Mouse (Mus musculus) hindbrain, embryonic 11.5 days (tissue): ENCODE data around the gene Gbx1. TPM values are rescaled to one million over a fixed set of nuclear protein-coding genes. Genes with fewer than 3 reads are reported as not detected.

ENCODE experiments used
- ATAC-seq: fragments of 200-750 bp; cut with Nextera tagmentation; 2 replicates; pipeline ENCODE4 v1.8.0; 2017; ENCODE audit warnings: mild to moderate bottlenecking, moderate TSS enrichment, moderate library complexity; ENCODE audit not compliant: low FRiP score
- DNase-seq: peaks from one replicate; pipeline ENCODE4 v3.0.0-alpha.2; 2015; ENCODE audit warnings: low spot score
- H3K27ac ChIP-seq: fragments of 300-500 bp; sonication (generic); 2 replicates; pipeline ENCODE4 v1.5.1; 2014; ENCODE audit warnings: mild to moderate bottlenecking, low read depth, low read length
- H3K27me3 ChIP-seq: fragments of 300-500 bp; sonication (generic); 2 replicates; pipeline ENCODE4 v1.6.1; 2014; ENCODE audit warnings: mild to moderate bottlenecking, low read length, moderate library complexity, mixed read lengths; ENCODE audit not compliant: control insufficient read depth, insufficient read depth
- H3K36me3 ChIP-seq: fragments of 300-500 bp; sonication (generic); 2 replicates; pipeline ENCODE4 v1.6.1; 2014; ENCODE audit warnings: mild to moderate bottlenecking, low read length, moderate library complexity, mixed read lengths; ENCODE audit not compliant: control insufficient read depth, insufficient read depth
- H3K4me1 ChIP-seq: fragments of 300-500 bp; sonication (generic); replicated peaks from 2 replicates; pipeline ENCODE4 v1.6.1; 2014; ENCODE audit warnings: low read length, mixed read lengths; ENCODE audit not compliant: control insufficient read depth, insufficient read depth
- H3K4me2 ChIP-seq: fragments of 300-500 bp; sonication (generic); replicated peaks from 2 replicates; pipeline ENCODE4 v1.6.1; 2014; ENCODE audit warnings: mild to moderate bottlenecking, low read depth, low read length
- H3K4me3 ChIP-seq: fragments of 300-500 bp; sonication (generic); 2 replicates; pipeline ENCODE4 v1.5.1; 2014; ENCODE audit warnings: low read depth, low read length
- H3K9ac ChIP-seq: fragments of 300-500 bp; sonication (generic); 2 replicates; pipeline ENCODE4 v1.6.1; 2014; ENCODE audit warnings: low read depth, low read length
- H3K9me3 ChIP-seq: fragments of 300-500 bp; sonication (generic); 2 replicates; pipeline ENCODE4 v1.6.1; 2016; ENCODE audit warnings: low read length; ENCODE audit not compliant: control insufficient read depth
- WGBS: fragments of 180-500 bp; shearing (Covaris S2); extraction: QIAGEN DNeasy Blood & Tissue Kit; methylation state at CpG from one replicate; pipeline ENCODE4 v1.1.7; 2014; 5-methylcytosine and 5-hydroxymethylcytosine counted together
- polyA plus RNA-seq: library from polyadenylated mRNA; unstranded; fragments of >200 nt; fragmentation: Nextera tagmentation; extraction: Ambion mirVana; gene quantifications from 2 replicates; pipeline ENCODE4 v1.2.1, GENCODE M21; 2014

Gbx1 gene
- polyA plus RNA-seq, 1 experiment from 2014 or later: 1.0 TPM

GRCm38 (mm10) chr5:24512271-24512670 is 14.7 kb downstream of the Gbx1 start:
- Histone ChIP-seq H3K4me2 (no peak overlapping the region), H3K9me3 (no peaks in the 10 kb centered on the region), H3K9ac (no peak overlapping the region), H3K4me1 (no peaks in the 10 kb centered on the region), H3K27me3 (no peaks in the 10 kb centered on the region), H3K4me3 (no peak overlapping the region), H3K36me3 (no peaks in the 10 kb centered on the region), H3K27ac (no peak overlapping the region)
- DNase-seq: no peak
- 61% methylated on average over 8 of the region's 8 CpGs for WGBS
- no peak for ATAC-seq

DNA sequence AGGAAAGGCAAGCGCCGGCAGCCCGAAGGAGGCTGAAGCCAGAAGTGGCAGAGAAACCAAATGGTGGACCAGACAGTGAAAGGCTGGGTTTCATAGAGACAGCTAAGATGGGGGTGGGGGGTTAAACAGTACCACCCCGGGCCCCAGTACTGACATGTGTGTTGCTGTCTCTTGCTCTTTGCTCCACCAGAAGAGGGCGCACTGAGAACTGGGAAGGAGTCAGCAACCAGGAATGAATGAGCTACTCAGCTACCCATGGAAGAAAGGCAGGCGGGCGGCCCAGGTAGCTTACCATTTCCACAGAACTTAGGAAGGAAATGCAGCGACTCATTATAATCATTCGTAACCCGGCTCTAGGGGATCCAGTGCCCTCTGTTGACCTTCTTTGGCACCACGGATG is 16.4 kb downstream of the Gbx1 start:
- Histone ChIP-seq H3K27ac (no peak overlapping the region), H3K4me3 (no peak overlapping the region), H3K4me1 (no peaks in the 10 kb centered on the region), H3K9ac (no peak overlapping the region), H3K27me3 (no peaks in the 10 kb centered on the region), H3K36me3 (no peaks in the 10 kb centered on the region), H3K9me3 (no peaks in the 10 kb centered on the region), H3K4me2 (no peak overlapping the region)
- 47% methylated on average over 11 of the region's 11 CpGs for WGBS
- ATAC-seq (no peak), DNase-seq (no peak)

DNA sequence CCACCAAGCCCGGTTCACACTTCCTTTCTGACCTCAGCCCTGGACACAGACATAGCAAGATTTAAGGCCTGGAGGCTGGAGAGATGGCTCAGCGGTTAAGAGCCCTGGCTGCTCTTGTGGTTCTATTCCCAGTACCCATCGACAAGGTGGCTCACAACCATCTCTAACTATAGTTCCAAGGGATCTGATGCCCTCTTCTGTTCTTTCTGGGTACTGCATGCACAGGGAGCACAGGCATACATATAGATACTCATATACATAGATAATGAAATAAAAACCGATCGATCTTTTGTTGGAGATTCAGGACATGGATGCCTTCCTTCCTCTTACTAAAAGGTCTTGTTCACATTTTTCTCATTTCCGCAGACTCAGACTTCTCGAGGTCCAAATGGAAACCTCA is 18.6 kb downstream of the Gbx1 start:
- H3K4me2 ChIP-seq: no peak overlapping the region
- H3K36me3 ChIP-seq: no peaks in the 10 kb centered on the region
- DNase-seq (no peak), ATAC-seq (no peak)
- WGBS: 92% methylated on average over 7 of the region's 7 CpGs
- no peaks in the 10 kb centered on the region; the same call in 1 of the 2 replicates for H3K27me3 ChIP-seq
- H3K4me1 ChIP-seq: no peaks in the 10 kb centered on the region
- no peaks in the 10 kb centered on the region for H3K9me3 ChIP-seq
- H3K27ac ChIP-seq: no peak overlapping the region
- H3K9ac ChIP-seq: no peak overlapping the region
- no peak overlapping the region for H3K4me3 ChIP-seq

DNA sequence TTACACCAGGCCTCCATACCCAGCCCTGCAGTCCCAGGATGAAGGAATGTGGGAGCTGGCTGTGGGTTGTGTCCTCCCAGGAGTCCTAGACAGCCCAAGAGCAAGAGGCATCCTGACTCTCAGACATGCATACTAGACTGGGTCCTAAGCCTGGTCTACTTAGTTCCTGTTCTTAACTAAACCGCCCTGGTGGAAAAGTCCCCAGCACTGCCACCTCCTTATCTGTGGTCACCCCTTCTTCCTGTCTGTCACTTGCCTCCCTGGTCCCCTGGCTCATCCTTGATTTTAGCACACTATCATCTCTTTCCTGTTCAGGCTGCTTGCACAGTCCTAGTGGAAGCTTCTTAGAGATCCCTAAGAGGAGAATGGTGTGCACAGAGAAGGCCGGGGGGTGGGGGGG is 21.5 kb downstream of the Gbx1 start:
- Histone ChIP-seq H3K4me3 (no peak overlapping the region), H3K4me1 (no peaks in the 10 kb centered on the region), H3K27me3 (no peaks in the 10 kb centered on the region; the same call in 1 of the 2 replicates), H3K9ac (no peak overlapping the region), H3K4me2 (no peak overlapping the region), H3K27ac (no peak overlapping the region), H3K36me3 (0 out of 2 replicates have a peak, but pooled peaks cover 6% of the 10 kb centered on the region), H3K9me3 (no peaks in the 10 kb centered on the region)
- no peak for ATAC-seq
- 51% methylated on average over 2 of the region's 2 CpGs for WGBS
- DNase-seq: no peak

DNA sequence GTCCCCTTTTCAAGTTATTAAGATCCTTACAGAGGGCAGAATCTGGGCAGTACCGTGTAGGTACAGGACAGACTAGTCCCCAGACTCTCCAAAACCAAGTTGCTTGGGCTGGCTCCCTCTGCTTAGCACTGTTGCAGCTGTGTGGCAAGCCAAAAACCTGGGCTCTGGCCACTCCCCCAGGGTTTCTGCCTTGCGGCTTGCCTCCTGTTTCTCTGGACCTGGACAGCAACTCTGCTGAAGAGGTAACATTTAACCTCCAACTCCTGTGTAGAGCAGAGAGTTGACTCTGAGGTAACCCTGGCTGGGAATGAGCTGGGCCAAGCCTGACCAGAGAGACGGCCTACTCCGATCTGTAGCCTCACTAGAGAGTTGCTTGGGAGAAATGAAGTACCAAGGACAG is 24.2 kb downstream of the Gbx1 start:
- ATAC-seq (no peak), DNase-seq (no peak)
- H3K27me3 ChIP-seq: no peaks in the 10 kb centered on the region; the same call in 1 of the 2 replicates
- H3K4me3 ChIP-seq: no peak overlapping the region
- H3K4me2 ChIP-seq: no peak overlapping the region
- no peak overlapping the region for H3K27ac ChIP-seq
- WGBS: 77% methylated on average over 4 of the region's 4 CpGs
- 0 out of 2 replicates have a peak, but pooled peaks cover 6% of the 10 kb centered on the region for H3K36me3 ChIP-seq
- no peak overlapping the region for H3K9ac ChIP-seq
- 0 out of 2 replicates have a peak, but pooled peaks cover 6% of the 10 kb centered on the region for H3K4me1 ChIP-seq
- H3K9me3 ChIP-seq: no peaks in the 10 kb centered on the region

DNA sequence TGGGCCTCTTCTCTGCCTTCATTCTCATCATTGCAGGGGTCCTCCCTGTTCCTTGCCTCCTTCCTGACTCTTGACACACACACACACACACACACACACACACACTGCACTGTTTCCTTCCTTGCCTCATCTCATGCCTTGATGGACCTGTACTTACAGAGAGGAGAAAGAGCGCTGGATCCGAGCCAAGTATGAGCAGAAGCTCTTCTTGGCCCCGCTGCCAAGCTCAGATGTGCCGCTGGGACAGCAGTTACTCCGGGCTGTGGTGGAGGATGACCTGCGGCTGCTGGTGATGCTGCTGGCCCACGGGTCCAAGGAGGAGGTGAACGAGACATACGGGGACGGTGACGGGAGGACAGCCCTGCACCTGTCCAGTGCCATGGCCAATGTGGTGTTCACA is 26.2 kb downstream of the Gbx1 start:
- DNase-seq: no peak
- 90% methylated on average over 11 of the region's 11 CpGs for WGBS
- 0 out of 2 replicates have a peak, but pooled peaks cover 9% of the 10 kb centered on the region for H3K36me3 ChIP-seq
- no peak for ATAC-seq
- no peaks in the 10 kb centered on the region for H3K9me3 ChIP-seq
- H3K4me2 ChIP-seq: no peak overlapping the region
- H3K4me1 ChIP-seq: peaks cover 11% of the 10 kb centered on the region
- peak overlapping the region; percentile 45; the same call in 1 of the 2 replicates for H3K27ac ChIP-seq
- no peaks in the 10 kb centered on the region; the same call in 1 of the 2 replicates for H3K27me3 ChIP-seq
- no peak overlapping the region for H3K4me3 ChIP-seq
- no peak overlapping the region for H3K9ac ChIP-seq

GRCm38 (mm10) chr5:24499113-24499512 is 27.9 kb downstream of the Gbx1 start:
- H3K9me3 ChIP-seq: no peaks in the 10 kb centered on the region
- ATAC-seq: peak; percentile 36; the same call in 1 of the 2 replicates
- H3K36me3 ChIP-seq: 0 out of 2 replicates have a peak, but pooled peaks cover 9% of the 10 kb centered on the region
- DNase-seq: peak; percentile 56
- H3K4me1 ChIP-seq: peaks cover 11% of the 10 kb centered on the region
- no peaks in the 10 kb centered on the region for H3K27me3 ChIP-seq
- 49% methylated on average over 10 of the region's 10 CpGs for WGBS
- no peak overlapping the region for H3K4me2 ChIP-seq
- no peak overlapping the region for H3K9ac ChIP-seq
- no peak overlapping the region for H3K27ac ChIP-seq
- H3K4me3 ChIP-seq: no peak overlapping the region

DNA sequence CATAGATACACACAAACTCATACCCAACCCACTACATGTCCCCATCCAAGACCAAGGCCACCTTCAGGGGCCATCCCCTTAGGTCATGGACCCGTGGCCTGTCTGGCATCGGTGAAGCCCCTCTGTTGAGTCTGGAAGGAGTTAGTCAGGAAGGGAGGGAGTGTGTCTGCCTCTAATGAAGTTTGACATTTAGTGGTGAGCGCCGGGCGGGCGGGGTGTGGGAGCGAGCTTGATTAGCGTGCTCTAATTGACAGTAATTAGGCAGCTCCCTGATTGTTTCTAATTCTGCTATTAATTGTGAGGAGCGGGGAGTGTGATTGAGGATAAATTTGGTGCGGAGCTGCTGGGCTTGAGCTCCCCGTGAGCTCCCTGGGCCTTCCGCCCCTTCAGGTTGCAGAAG is 29.5 kb downstream of the Gbx1 start:
- peaks cover 17% of the 10 kb centered on the region for H3K36me3 ChIP-seq
- H3K4me3 ChIP-seq: no peak overlapping the region
- H3K4me2 ChIP-seq: no peak overlapping the region
- H3K9me3 ChIP-seq: no peaks in the 10 kb centered on the region
- WGBS: 73% methylated on average over 12 of the region's 12 CpGs
- no peaks in the 10 kb centered on the region for H3K27me3 ChIP-seq
- ATAC-seq (no peak), DNase-seq (no peak)
- no peak overlapping the region for H3K27ac ChIP-seq
- H3K4me1 ChIP-seq: peaks cover 11% of the 10 kb centered on the region
- H3K9ac ChIP-seq: no peak overlapping the region

DNA sequence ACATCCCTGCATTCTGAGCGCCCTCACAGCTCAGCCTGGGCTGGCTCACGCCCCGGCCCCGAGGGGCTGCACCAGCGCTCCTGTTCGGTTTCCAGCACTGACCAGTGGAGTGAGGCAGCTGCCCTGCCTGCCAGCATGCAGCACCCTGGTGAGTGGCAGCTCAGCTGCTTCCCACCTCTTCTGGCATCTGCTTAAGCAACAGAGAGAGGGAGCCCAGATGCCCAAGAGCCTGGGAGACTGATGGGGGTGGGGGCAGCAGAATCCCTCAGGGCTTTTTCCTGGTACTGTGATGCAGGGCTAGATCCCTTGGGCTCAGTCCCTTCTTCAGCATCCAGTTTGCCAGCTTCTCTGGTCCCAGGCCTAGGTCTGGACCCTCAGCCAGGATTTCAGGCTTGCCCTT is 30.2 kb downstream of the Gbx1 start:
- peaks cover 20% of the 10 kb centered on the region for H3K36me3 ChIP-seq
- no peaks in the 10 kb centered on the region for H3K9me3 ChIP-seq
- peaks cover 11% of the 10 kb centered on the region for H3K4me1 ChIP-seq
- 0 out of 2 replicates have a peak overlapping the region, but pooled peaks have one; percentile 24 for H3K27ac ChIP-seq
- DNase-seq (no peak), ATAC-seq (no peak)
- WGBS: 46% methylated on average over 6 of the region's 6 CpGs
- no peak overlapping the region for H3K9ac ChIP-seq
- no peak overlapping the region for H3K4me2 ChIP-seq
- no peak overlapping the region for H3K4me3 ChIP-seq
- H3K27me3 ChIP-seq: no peaks in the 10 kb centered on the region
